Mouse (Mus musculus) left cerebral cortex, postnatal 25 days (tissue): ENCODE measurements at regions not wholly inside any gene's neighbourhood (a gene's known extent, or its start where the extent isn't known, plus 50 kb on each side); places are given as distances from the start of the nearest gene placed in this dataset.

Source experiments
- DNase-seq, 2 experiments: peaks; one replicate each; pipeline ENCODE4 v3.0.0; 2022; ENCODE audit warnings: low spot score in 2 of 2, mixed read lengths in 1 of 2
- intact Hi-C: fragments of 180-260 bp; cut with DNase I; formaldehyde crosslinking; loops from one replicate; pipeline ENCODE4 v1.15.1; 2025

DNA sequence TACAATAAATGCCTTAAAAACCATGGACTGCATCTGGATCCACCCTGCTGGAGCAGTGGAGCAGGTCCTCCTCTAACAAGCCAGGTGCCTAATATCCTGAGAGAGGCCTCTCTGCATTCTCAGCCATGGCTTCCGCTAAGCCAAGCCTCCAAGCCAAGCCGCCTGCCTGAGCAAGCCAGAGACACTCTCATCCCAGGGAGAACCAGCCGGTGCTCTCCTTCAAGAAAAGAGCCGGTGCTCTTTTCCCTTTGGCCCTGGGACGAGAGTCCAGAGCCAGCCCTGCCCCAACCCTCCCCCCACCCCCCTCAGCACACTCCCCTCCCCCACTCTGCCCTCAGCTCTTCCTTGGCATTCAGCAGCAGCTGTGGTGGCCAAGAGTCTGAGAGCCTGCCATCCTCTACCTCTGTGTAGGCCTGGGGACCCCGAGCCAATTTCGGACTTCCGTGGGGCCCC lies 56.3 kb upstream of the Cep85l start:
- DNase-seq, result no peak
- intact Hi-C loops, result loop anchor here (2.0 kb wide), 1 partner anchor 67 kb away; no protein-coding TSS in a partner anchor

DNA sequence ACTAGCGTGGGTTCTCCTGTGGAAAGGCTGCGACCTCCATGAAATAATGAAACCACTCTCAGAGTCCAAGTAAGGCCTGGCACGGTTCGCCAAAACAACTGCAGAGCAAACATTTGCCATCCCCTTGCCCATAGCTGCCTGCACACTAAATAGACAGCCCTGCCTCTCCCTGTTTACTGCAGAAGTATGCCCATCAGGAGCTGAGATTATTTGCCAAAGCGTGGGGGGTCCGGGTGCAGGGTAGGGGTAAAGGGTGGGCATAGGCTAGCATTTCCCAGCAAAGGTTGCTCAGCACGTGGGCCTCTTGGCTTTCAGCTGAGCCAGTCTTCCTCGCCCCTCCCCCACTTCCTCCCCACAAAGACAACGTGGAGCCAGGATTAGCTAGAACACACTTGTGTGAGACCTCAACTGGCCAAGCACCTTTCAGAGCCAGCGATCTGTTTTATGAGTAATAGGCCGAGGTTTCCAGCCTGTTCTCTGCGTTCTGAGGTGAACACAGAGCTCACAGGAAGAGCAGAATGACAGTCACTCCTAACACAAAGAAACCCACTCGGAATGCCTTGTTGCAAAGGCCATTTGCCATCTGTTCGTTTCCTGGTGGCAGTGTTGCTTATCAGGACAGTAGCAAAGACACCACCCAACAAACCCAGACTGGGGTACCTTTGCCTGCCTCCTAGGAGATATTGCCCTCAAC lies 55.6 kb upstream of the Cep85l start:
- DNase-seq, result peak in 1 of 2 experiments; percentile 52
- intact Hi-C loops, result no loop called here

DNA sequence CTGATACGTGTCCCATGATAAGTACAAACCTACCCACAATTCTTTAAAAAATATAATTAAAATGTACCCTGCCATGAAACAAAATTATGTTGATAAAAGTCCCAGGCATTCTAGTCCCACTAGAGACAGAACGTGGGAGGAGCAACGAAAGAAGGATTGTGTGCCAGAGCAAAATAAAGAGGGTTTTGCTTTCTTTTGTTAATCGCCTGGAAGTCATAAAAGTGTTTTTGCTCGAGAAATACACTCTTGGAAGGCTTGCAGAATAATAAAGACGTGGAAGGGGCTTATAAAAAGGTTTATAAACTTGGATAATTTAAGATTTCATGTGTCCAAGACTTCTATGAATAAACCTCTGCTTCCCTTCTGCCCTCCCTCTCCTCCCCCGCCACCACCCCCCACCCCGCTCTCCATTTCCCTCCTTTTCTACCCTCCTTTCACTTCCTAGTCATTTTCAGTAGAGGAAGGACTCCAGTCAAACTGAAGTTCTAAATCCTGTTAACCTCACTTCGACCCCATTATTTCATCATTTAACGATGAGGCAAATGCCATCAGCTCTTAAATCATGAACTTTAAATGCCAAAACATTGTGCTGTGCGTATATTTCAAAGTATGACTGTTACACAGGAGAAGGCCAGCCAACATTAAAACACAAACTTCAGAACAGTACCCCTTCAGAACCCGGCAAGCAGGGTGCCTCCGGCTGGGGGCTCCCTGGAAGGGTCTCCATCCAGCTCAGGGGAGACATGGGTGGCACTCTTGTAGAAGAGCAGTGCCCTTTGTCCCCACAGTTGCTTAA lies 54.8 kb upstream of the Cep85l start:
- intact Hi-C loops, result no loop called here

DNA sequence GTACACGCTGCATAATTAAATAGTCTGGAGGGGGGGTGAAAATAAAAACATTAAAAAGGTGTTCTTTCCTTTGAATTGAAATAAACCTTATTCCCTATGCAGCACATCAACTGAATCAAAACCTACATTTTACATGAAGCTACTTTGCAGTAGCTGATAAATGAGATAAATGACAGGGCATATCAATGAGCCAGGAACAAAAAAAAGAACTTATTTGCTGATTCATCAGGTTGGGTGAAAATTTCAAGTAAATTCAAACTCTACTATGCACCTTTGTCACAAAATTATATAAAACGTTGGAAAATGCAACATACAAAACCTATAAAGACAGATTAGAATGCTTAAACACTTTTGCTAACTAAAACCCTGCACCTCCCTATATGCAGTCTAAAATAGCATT lies 53.0 kb upstream of the Cep85l start:
- intact Hi-C loops, result no loop called here
- DNase-seq, result no peak

More for the DNA sequence above, 54.8 kb upstream of the Cep85l start:
- DNase-seq, result no peak

DNA sequence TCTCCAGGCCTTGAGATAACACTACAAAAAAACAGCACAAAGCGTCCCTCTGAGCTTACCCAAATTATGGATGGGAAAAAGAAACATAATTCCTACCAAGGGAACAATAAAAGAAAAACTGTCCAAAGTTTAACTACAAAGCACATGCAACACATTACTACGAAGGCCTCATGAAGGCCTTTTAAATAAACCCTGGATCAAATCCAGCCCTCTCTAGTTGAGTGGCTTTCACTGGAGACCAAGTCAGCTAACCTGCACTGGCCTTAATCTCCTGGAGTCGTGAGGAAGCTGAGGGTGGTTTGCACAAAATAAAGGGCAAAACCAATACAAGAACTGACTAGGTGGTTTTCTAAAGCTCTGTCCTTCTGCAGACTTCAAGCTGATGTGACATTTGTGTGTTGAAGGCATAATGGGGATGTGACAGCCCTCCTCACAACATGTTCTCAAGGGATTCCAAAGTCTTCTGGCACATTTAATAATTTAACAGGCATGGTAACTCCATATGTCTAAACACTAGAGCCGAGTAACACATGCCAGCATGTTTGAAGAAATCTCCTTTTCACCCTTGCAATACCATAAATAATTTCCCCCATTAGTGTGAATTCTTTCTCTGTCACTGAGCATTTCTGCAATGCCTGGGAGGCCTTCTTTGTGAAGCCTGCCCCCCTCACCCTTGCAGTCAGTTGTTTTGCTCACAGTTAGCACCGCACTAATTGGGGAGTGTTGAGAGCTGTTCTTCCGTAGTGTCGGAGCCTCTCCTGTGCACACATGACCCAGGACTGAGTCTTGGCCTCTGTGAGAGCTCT lies 50.0 kb upstream of the Cep85l start:
- intact Hi-C loops, result no loop called here

More for the DNA sequence above, 50.0 kb upstream of the Cep85l start:
- no peak for DNase-seq
